Mouse (Mus musculus): ENCODE results near the gene Ltb4r1. TPM values are rescaled to one million over a fixed set of nuclear protein-coding genes. Genes with fewer than 3 reads are reported as not detected.
"Not testable (repeated sequence)": the region's sequence is repeated elsewhere in the genome, so short reads cannot be mapped to it uniquely, and the experiment has no call there.

The Ltb4r1 gene
- polyA plus RNA-seq, 1 experiment from 2014 or later = 0.68 TPM

GRCm38 (mm10) chr14:55747051-55747847 is 18.5 kb upstream of the Ltb4r1 start:
- WGBS = 92% methylated on average over 10 of the region's 10 CpGs
- Histone ChIP-seq H3K36me3 (peaks cover 48% of the 10 kb centered on the region), H3K27ac (no peak overlapping the region), H3K4me1 (replicated peaks) (peaks cover 30% of the 10 kb centered on the region), H3K9me3 (no peaks in the 10 kb centered on the region), H3K4me3 (replicated peaks) (peak overlapping the region; percentile 94; the same call in 1 of the 2 replicates), H3K4me2 (peak overlapping the region; percentile 99), H3K9ac (replicated peaks) (peak overlapping the region; percentile 83), H3K27me3 (no peaks in the 10 kb centered on the region)
- ATAC-seq (ENCODE audit: insufficient number of reproducible peaks, insufficient read depth, low FRiP score, low TSS enrichment, low read depth) = no peak

GRCm38 (mm10) chr14:55757566-55757965 is 8.2 kb upstream of the Ltb4r1 start:
- ATAC-seq (ENCODE audit: insufficient number of reproducible peaks, insufficient read depth, low FRiP score, low TSS enrichment, low read depth) = no peak
- Histone ChIP-seq H3K9ac (replicated peaks) (no peak overlapping the region), H3K27me3 (peaks cover 17% of the 10 kb centered on the region), H3K4me2 (no peak overlapping the region), H3K9me3 (no peaks in the 10 kb centered on the region), H3K4me1 (replicated peaks) (peaks cover 19% of the 10 kb centered on the region), H3K4me3 (replicated peaks) (no peak overlapping the region), H3K36me3 (peaks cover 43% of the 10 kb centered on the region), H3K27ac (no peak overlapping the region)
- 84% methylated on average over 6 of the region's 6 CpGs for WGBS

- peak within 1 kb of the TSS; percentile 27; the same call in 1 of the 2 replicates for H3K4me2 ChIP-seq
- peaks cover 25% of the 10 kb centered on the region for H3K27me3 ChIP-seq
- H3K9ac ChIP-seq (replicated peaks) = no peak within 1 kb of the TSS
- peaks cover 35% of the 10 kb centered on the region for H3K36me3 ChIP-seq
- ATAC-seq (ENCODE audit: insufficient number of reproducible peaks, insufficient read depth, low FRiP score, low TSS enrichment, low read depth) = no peak
- H3K4me3 ChIP-seq (replicated peaks) = no peak within 1 kb of the TSS
- 20% methylated on average over 8 of the region's 8 CpGs for WGBS
- H3K27ac ChIP-seq = no peak within 1 kb of the TSS
- H3K9me3 ChIP-seq = no peaks in the 10 kb centered on the region
- H3K4me1 ChIP-seq (replicated peaks) = peaks cover 22% of the 10 kb centered on the region
Measured at GRCm38 (mm10) chr14:55758363-55758784, 7.4 kb upstream of the Ltb4r1 start, which contains the start of gene Cideb. TSS of gene Cideb (minus strand) at chr14:55758458.

- not testable (repeated sequence) for H3K9ac ChIP-seq (replicated peaks); H3K9me3 ChIP-seq; H3K27ac ChIP-seq; ATAC-seq (ENCODE audit: insufficient number of reproducible peaks, insufficient read depth, low FRiP score, low TSS enrichment, low read depth)
- Histone ChIP-seq H3K4me1 (replicated peaks) (peaks cover 22% of the 10 kb centered on the region), H3K4me2 (peak overlapping the region; percentile 47), H3K4me3 (replicated peaks) (peak overlapping the region; percentile 12; the same call in 1 of the 2 replicates), H3K27me3 (peaks cover 41% of the 10 kb centered on the region), H3K36me3 (peaks cover 17% of the 10 kb centered on the region)
- WGBS = 2% methylated on average over 6 of the region's 6 CpGs
Measured at GRCm38 (mm10) chr14:55760156-55760555, 5.6 kb upstream of the Ltb4r1 start.

GRCm38 (mm10) chr14:55761163-55761562 is 4.6 kb upstream of the Ltb4r1 start, which contains the start of gene Ltb4r2:
TSS of gene Ltb4r2 (plus strand) at chr14:55761428.
- peak within 1 kb of the TSS; percentile 59; the same call in 1 of the 2 replicates for H3K27ac ChIP-seq
- peaks cover 22% of the 10 kb centered on the region for H3K4me1 ChIP-seq (replicated peaks)
- H3K9me3 ChIP-seq = no peaks in the 10 kb centered on the region
- H3K36me3 ChIP-seq = peaks cover 7% of the 10 kb centered on the region
- peak within 1 kb of the TSS; percentile 72 for H3K9ac ChIP-seq (replicated peaks)
- 71% methylated on average over 6 of the region's 6 CpGs for WGBS
- no peak for ATAC-seq (ENCODE audit: insufficient number of reproducible peaks, insufficient read depth, low FRiP score, low TSS enrichment, low read depth)
- H3K27me3 ChIP-seq = peaks cover 51% of the 10 kb centered on the region
- H3K4me3 ChIP-seq (replicated peaks) = peak within 1 kb of the TSS; percentile 57
- peak within 1 kb of the TSS; percentile 95 for H3K4me2 ChIP-seq

GRCm38 (mm10) chr14:55762001-55762821 is 3.6 kb upstream of the Ltb4r1 start:
- Histone ChIP-seq H3K4me1 (replicated peaks) (peaks cover 23% of the 10 kb centered on the region), H3K4me3 (replicated peaks) (peak overlapping the region; percentile 57), H3K36me3 (no peaks in the 10 kb centered on the region), H3K9ac (replicated peaks) (peak overlapping the region; percentile 72), H3K4me2 (peak overlapping the region; percentile 95), H3K27me3 (peaks cover 59% of the 10 kb centered on the region), H3K9me3 (no peaks in the 10 kb centered on the region), H3K27ac (peak overlapping the region; percentile 59; the same call in 1 of the 2 replicates)
- peak; percentile 71 for ATAC-seq (ENCODE audit: insufficient number of reproducible peaks, insufficient read depth, low FRiP score, low TSS enrichment, low read depth)
- WGBS = under 1% methylated on average over 77 of the region's 77 CpGs

GRCm38 (mm10) chr14:55763166-55763565 is 2.6 kb upstream of the Ltb4r1 start:
- 72% methylated on average over 7 of the region's 7 CpGs for WGBS
- Histone ChIP-seq H3K9me3 (no peaks in the 10 kb centered on the region), H3K9ac (replicated peaks) (no peak overlapping the region), H3K4me2 (peak overlapping the region; percentile 95), H3K4me1 (replicated peaks) (peaks cover 30% of the 10 kb centered on the region), H3K27ac (no peak overlapping the region), H3K27me3 (peaks cover 69% of the 10 kb centered on the region), H3K36me3 (no peaks in the 10 kb centered on the region), H3K4me3 (replicated peaks) (peak overlapping the region; percentile 57; the same call in 1 of the 2 replicates)
- ATAC-seq (ENCODE audit: insufficient number of reproducible peaks, insufficient read depth, low FRiP score, low TSS enrichment, low read depth) = no peak

- no peak overlapping the region for H3K27ac ChIP-seq
- peak overlapping the region; percentile 43 for H3K4me3 ChIP-seq (replicated peaks)
- H3K4me1 ChIP-seq (replicated peaks) = peaks cover 13% of the 10 kb centered on the region
- H3K4me2 ChIP-seq = peak overlapping the region; percentile 79
- peak overlapping the region; percentile 63 for H3K9ac ChIP-seq (replicated peaks)
- no peaks in the 10 kb centered on the region for H3K9me3 ChIP-seq
- WGBS = 14% methylated on average over 52 of the region's 52 CpGs
- H3K36me3 ChIP-seq = no peaks in the 10 kb centered on the region
- peak; percentile 43; the same call in 1 of the 2 replicates for ATAC-seq (ENCODE audit: insufficient number of reproducible peaks, insufficient read depth, low FRiP score, low TSS enrichment, low read depth)
- peaks cover 65% of the 10 kb centered on the region for H3K27me3 ChIP-seq
Measured at GRCm38 (mm10) chr14:55767519-55768414, 2.0 kb downstream of the Ltb4r1 start.

- Histone ChIP-seq H3K4me2 (no peak overlapping the region), H3K36me3 (no peaks in the 10 kb centered on the region), H3K27me3 (peaks cover 57% of the 10 kb centered on the region), H3K4me1 (replicated peaks) (peaks cover 12% of the 10 kb centered on the region; the same call in 1 of the 2 replicates), H3K9ac (replicated peaks) (no peak overlapping the region), H3K27ac (no peak overlapping the region), H3K9me3 (no peaks in the 10 kb centered on the region), H3K4me3 (replicated peaks) (no peak overlapping the region)
- ATAC-seq (ENCODE audit: insufficient number of reproducible peaks, insufficient read depth, low FRiP score, low TSS enrichment, low read depth) = no peak
- WGBS = 86% methylated on average over 6 of the region's 6 CpGs
Measured at GRCm38 (mm10) chr14:55768555-55768954, 2.8 kb downstream of the Ltb4r1 start.

- Histone ChIP-seq H3K27me3 (peaks cover 52% of the 10 kb centered on the region), H3K27ac (no peak overlapping the region), H3K4me1 (replicated peaks) (peaks cover 12% of the 10 kb centered on the region; the same call in 1 of the 2 replicates), H3K4me2 (no peak overlapping the region), H3K9ac (replicated peaks) (no peak overlapping the region), H3K9me3 (no peaks in the 10 kb centered on the region), H3K36me3 (no peaks in the 10 kb centered on the region), H3K4me3 (replicated peaks) (no peak overlapping the region)
- ATAC-seq (ENCODE audit: insufficient number of reproducible peaks, insufficient read depth, low FRiP score, low TSS enrichment, low read depth) = no peak
- 70% methylated on average over 16 of the region's 16 CpGs for WGBS
Measured at GRCm38 (mm10) chr14:55769087-55769703, 3.4 kb downstream of the Ltb4r1 start.

Data from limb, embryonic 12.5 days (tissue).